Mouse (Mus musculus) embryonic facial prominence, embryonic 12.5 days (tissue): ENCODE measurements around the gene Olfr1283. TPM values are rescaled to one million over a fixed set of nuclear protein-coding genes. Genes with fewer than 3 reads are reported as not detected.
"Not testable (repeated sequence)": the region's sequence is repeated elsewhere in the genome, so short reads cannot be mapped to it uniquely, and the experiment has no call there.

Source experiments
- ATAC-seq: fragments of 200-750 bp; cut with Nextera tagmentation; 2 replicates; pipeline ENCODE4 v1.8.0; 2017; ENCODE audit not compliant: insufficient number of reproducible peaks, insufficient read depth, low FRiP score, low TSS enrichment
- H3K27ac ChIP-seq: fragments of 300-500 bp; sonication (generic); 2 replicates; pipeline ENCODE4 v1.5.1; 2016; ENCODE audit warnings: mild to moderate bottlenecking
- H3K27me3 ChIP-seq: fragments of 300-500 bp; sonication (generic); 2 replicates; pipeline ENCODE4 v1.6.1; 2016; ENCODE audit warnings: mild to moderate bottlenecking, moderate library complexity
- H3K36me3 ChIP-seq: fragments of 300-500 bp; sonication (generic); 2 replicates; pipeline ENCODE4 v1.6.1; 2016; ENCODE audit warnings: mild to moderate bottlenecking
- H3K4me1 ChIP-seq: fragments of 300-500 bp; sonication (generic); 2 replicates; pipeline ENCODE4 v1.6.1; 2016
- H3K4me2 ChIP-seq: fragments of 300-500 bp; sonication (generic); replicated peaks from 2 replicates; pipeline ENCODE4 v1.6.1; 2016; ENCODE audit warnings: mild to moderate bottlenecking, moderate library complexity
- H3K4me3 ChIP-seq: fragments of 300-500 bp; sonication (generic); 2 replicates; pipeline ENCODE4 v1.5.1; 2016; ENCODE audit warnings: mild to moderate bottlenecking
- H3K9ac ChIP-seq: fragments of 300-500 bp; sonication (generic); 2 replicates; pipeline ENCODE4 v1.6.1; 2016; ENCODE audit warnings: mild to moderate bottlenecking, moderate library complexity
- H3K9me3 ChIP-seq: fragments of 300-500 bp; sonication (generic); 2 replicates; pipeline ENCODE4 v1.6.1; 2016; ENCODE audit warnings: mild to moderate bottlenecking, moderate library complexity
- WGBS: fragments of 180-500 bp; shearing (Covaris S2); methylation state at CpG from one replicate; pipeline ENCODE4 v1.1.7; 2016; 5-methylcytosine and 5-hydroxymethylcytosine counted together
- polyA plus RNA-seq: library from polyadenylated mRNA; unstranded; fragments of >200 nt; fragmentation: Nextera tagmentation; extraction: Ambion mirVana; gene quantifications from 2 replicates; pipeline ENCODE4 v1.2.1, GENCODE M21; 2016

The Olfr1283 gene
- not detected in 2 replicates for polyA plus RNA-seq

- Histone ChIP-seq H3K36me3 (no peaks in the 10 kb centered on the region), H3K27ac (no peak within 1 kb of the TSS), H3K9ac (no peak within 1 kb of the TSS), H3K9me3 (no peaks in the 10 kb centered on the region), H3K4me1 (no peaks in the 10 kb centered on the region), H3K27me3 (no peaks in the 10 kb centered on the region), H3K4me2 (no peak within 1 kb of the TSS), H3K4me3 (no peak within 1 kb of the TSS)
- 72% methylated on average over 2 of the region's 2 CpGs for WGBS
- no peak for ATAC-seq
These were observed at the start of gene Olfr1283 for GRCm38 (mm10) chr2:111366490-111366889. TSS of gene Olfr1283 (plus strand) at chr2:111366790.

DNA sequence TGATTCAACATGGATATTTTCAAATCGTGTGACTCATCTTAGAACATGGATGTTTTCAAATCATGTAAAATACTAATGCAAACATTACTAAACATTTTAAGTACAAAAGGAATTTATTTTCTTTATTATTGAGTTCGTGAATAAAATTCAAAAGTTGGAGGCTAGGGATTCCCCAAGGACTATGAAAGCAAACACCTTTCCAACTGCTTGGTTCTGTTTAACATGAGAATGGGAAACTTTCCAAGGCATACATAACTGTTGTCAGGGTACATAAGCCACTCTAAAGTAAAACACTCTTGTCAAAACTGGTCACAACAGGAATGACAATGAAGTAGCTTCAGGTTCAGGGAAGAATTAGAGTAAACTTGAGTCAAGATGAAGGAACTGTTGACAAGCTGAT, 40.4 kb upstream of the Olfr1283 start, which contains the start of gene Olfr1281:
Gene Olfr1281 (plus strand): TSS at position 301 of the 400 bp plus-strand sequence.
- no peak within 1 kb of the TSS for H3K4me3 ChIP-seq
- no peaks in the 10 kb centered on the region for H3K27me3 ChIP-seq
- H3K36me3 ChIP-seq, result no peaks in the 10 kb centered on the region
- H3K4me2 ChIP-seq, result no peak within 1 kb of the TSS
- no peaks in the 10 kb centered on the region for H3K4me1 ChIP-seq
- no peak within 1 kb of the TSS for H3K9ac ChIP-seq
- H3K9me3 ChIP-seq, result no peaks in the 10 kb centered on the region
- WGBS, result 78% methylated on average over 2 of the region's 2 CpGs
- no peak within 1 kb of the TSS for H3K27ac ChIP-seq
- no peak for ATAC-seq

GRCm38 (mm10) chr2:111333721-111334120, 32.9 kb upstream of the Olfr1283 start:
- H3K27me3 ChIP-seq, H3K36me3 ChIP-seq, H3K9me3 ChIP-seq, H3K9ac ChIP-seq, ATAC-seq, H3K4me1 ChIP-seq, H3K27ac ChIP-seq, H3K4me2 ChIP-seq, H3K4me3 ChIP-seq: not testable (repeated sequence)
- 87% methylated on average over 5 of the region's 5 CpGs for WGBS

DNA sequence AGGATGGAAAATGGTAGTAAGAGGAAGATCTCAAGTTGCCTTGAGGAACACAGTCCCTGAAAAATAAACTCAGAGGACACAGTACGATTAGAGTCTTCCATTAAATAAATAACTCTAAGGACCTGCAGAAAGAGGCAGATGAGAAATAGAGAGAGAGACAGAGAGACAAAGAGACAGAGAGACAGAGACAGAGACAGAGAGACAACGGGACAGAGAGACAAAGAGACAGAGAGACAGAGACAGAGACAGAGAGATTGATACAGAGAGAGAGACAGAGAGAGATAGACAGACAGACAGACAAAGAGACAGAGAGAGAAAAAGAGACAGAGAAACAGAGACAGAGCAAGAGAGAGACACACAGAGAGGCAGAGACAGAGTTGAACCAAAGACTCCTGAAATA, 30.6 kb upstream of the Olfr1283 start, which contains the start of gene Olfr1282:
Gene Olfr1282 (minus strand): TSS at position 101 of the 400 bp plus-strand sequence.
- WGBS, result 74% methylated on average over 2 of the region's 2 CpGs
- Histone ChIP-seq H3K9ac (no peak within 1 kb of the TSS), H3K36me3 (no peaks in the 10 kb centered on the region), H3K27me3 (no peaks in the 10 kb centered on the region), H3K27ac (no peak within 1 kb of the TSS), H3K4me2 (no peak within 1 kb of the TSS), H3K4me1 (no peaks in the 10 kb centered on the region), H3K4me3 (no peak within 1 kb of the TSS), H3K9me3 (no peaks in the 10 kb centered on the region)
- ATAC-seq, result no peak

GRCm38 (mm10) chr2:111375222-111375621, 8.6 kb downstream of the Olfr1283 start, which contains the start of gene Olfr1284:
TSS of gene Olfr1284 (plus strand) at chr2:111375522.
- Histone ChIP-seq H3K27me3 (no peaks in the 10 kb centered on the region), H3K36me3 (no peaks in the 10 kb centered on the region), H3K9ac (no peak within 1 kb of the TSS), H3K4me1 (no peaks in the 10 kb centered on the region), H3K9me3 (no peaks in the 10 kb centered on the region), H3K4me3 (no peak within 1 kb of the TSS), H3K4me2 (no peak within 1 kb of the TSS), H3K27ac (no peak within 1 kb of the TSS)
- 84% methylated on average over 1 of the region's 1 CpGs for WGBS
- ATAC-seq, result no peak

Other genes with a start within 250 kb of the Olfr1283 start
- gene Gm15130, start 213.9 kb upstream of the Olfr1283 start, polyA plus RNA-seq, result not detected in 2 replicates
- not detected in 2 replicates for gene 4930430A15Rik, start 137.2 kb upstream of the Olfr1283 start, polyA plus RNA-seq
- gene Olfr1275, start 131.5 kb upstream of the Olfr1283 start, polyA plus RNA-seq, result not detected in 2 replicates
- not detected in 2 replicates for gene Olfr1276, start 112.3 kb upstream of the Olfr1283 start, polyA plus RNA-seq
- not detected in 2 replicates for gene Olfr1277, start 92.7 kb upstream of the Olfr1283 start, polyA plus RNA-seq
- gene Olfr1278, start 76.7 kb upstream of the Olfr1283 start, polyA plus RNA-seq, result not detected in 2 replicates
- not detected in 2 replicates for gene Olfr1279, start 66.2 kb upstream of the Olfr1283 start, polyA plus RNA-seq
- gene Olfr1280, start 52.8 kb upstream of the Olfr1283 start, polyA plus RNA-seq, result not detected in 2 replicates
- gene Olfr1281, start 40.3 kb upstream of the Olfr1283 start, polyA plus RNA-seq, result not detected in 2 replicates
- gene Olfr1282, start 30.7 kb upstream of the Olfr1283 start, polyA plus RNA-seq, result not detected in 2 replicates
- not detected in 2 replicates for gene Olfr1284, start 8.7 kb downstream of the Olfr1283 start, polyA plus RNA-seq
- not detected in 2 replicates for gene Olfr1286, start 56.3 kb downstream of the Olfr1283 start, polyA plus RNA-seq
- gene Olfr1287, start 82.4 kb downstream of the Olfr1283 start, polyA plus RNA-seq, result not detected in 2 replicates
- not detected in 2 replicates for gene Olfr1288, start 107.3 kb downstream of the Olfr1283 start, polyA plus RNA-seq
- gene Olfr1289, start 114.0 kb downstream of the Olfr1283 start, polyA plus RNA-seq, result not detected in 2 replicates
- gene Olfr1290, start 127.0 kb downstream of the Olfr1283 start, polyA plus RNA-seq, result not detected in 2 replicates
- gene Olfr1291-ps1, start 130.4 kb downstream of the Olfr1283 start, polyA plus RNA-seq, result not detected in 2 replicates
- gene Olfr1293-ps, start 158.4 kb downstream of the Olfr1283 start, polyA plus RNA-seq, result not detected in 2 replicates
- not detected in 2 replicates for gene Olfr1294, start 173.5 kb downstream of the Olfr1283 start, polyA plus RNA-seq
- not detected in 2 replicates for gene Olfr1295, start 202.9 kb downstream of the Olfr1283 start, polyA plus RNA-seq